Mouse (Mus musculus) B cell, adult 2 months (primary cell): ENCODE measurements around the gene Fam186a.
"Not testable (repeated sequence)": the region's sequence is repeated elsewhere in the genome, so short reads cannot be mapped to it uniquely, and the experiment has no call there.

Source experiments
- DNase-seq, 2 experiments: peaks; one replicate each; pipeline ENCODE4 v3.0.0; 2022

Gene Fam186a

GRCm38 (mm10) chr15:99931231-99931630 lies 35.6 kb downstream of the Fam186a start:
- DNase-seq = no peak

GRCm38 (mm10) chr15:99919601-99920158 lies 47.2 kb downstream of the Fam186a start:
- DNase-seq = no peak

GRCm38 (mm10) chr15:99917264-99917663 lies 49.6 kb downstream of the Fam186a start:
- no peak for DNase-seq

- DNase-seq = no peak
Measured at GRCm38 (mm10) chr15:99914613-99915012, 52.2 kb downstream of the Fam186a start.

GRCm38 (mm10) chr15:99911785-99912184 lies 55.1 kb downstream of the Fam186a start:
- no peak for DNase-seq

GRCm38 (mm10) chr15:99909339-99909996 lies 57.4 kb downstream of the Fam186a start:
- peak; percentile 42 to 48 for DNase-seq

GRCm38 (mm10) chr15:99907514-99907913 lies 59.3 kb downstream of the Fam186a start:
- no peak for DNase-seq

- DNase-seq = no peak
Measured at GRCm38 (mm10) chr15:99907041-99907440, 59.8 kb downstream of the Fam186a start.

- DNase-seq = no peak
Measured at GRCm38 (mm10) chr15:99904841-99905240, 62.0 kb downstream of the Fam186a start.

- DNase-seq = peak; percentile 50
Measured at GRCm38 (mm10) chr15:99904333-99904732, 62.5 kb downstream of the Fam186a start.

- DNase-seq = no peak
Measured at GRCm38 (mm10) chr15:99903227-99903626, 63.6 kb downstream of the Fam186a start.

- no peak for DNase-seq
Measured at GRCm38 (mm10) chr15:99902786-99903185, 64.1 kb downstream of the Fam186a start.

GRCm38 (mm10) chr15:99896621-99897020 lies 70.2 kb downstream of the Fam186a start:
- DNase-seq = no peak

- no peak for DNase-seq
Measured at GRCm38 (mm10) chr15:99891355-99891754, 75.5 kb downstream of the Fam186a start.

- DNase-seq = peak; percentile 39 to 41
Measured at GRCm38 (mm10) chr15:99890412-99891236, 76.2 kb downstream of the Fam186a start.

- DNase-seq = no peak
Measured at GRCm38 (mm10) chr15:99889275-99889874, 77.5 kb downstream of the Fam186a start.

GRCm38 (mm10) chr15:99887130-99887529 lies 79.7 kb downstream of the Fam186a start:
- not testable (repeated sequence) for DNase-seq

GRCm38 (mm10) chr15:99884038-99884437 lies 82.8 kb downstream of the Fam186a start:
- no peak for DNase-seq

- no peak for DNase-seq
Measured at GRCm38 (mm10) chr15:99878541-99878940, 88.3 kb downstream of the Fam186a start.

GRCm38 (mm10) chr15:99875334-99875869 lies 91.5 kb downstream of the Fam186a start, which contains the start of gene Lima1:
Gene Lima1 (minus strand): TSS chr15:99875456.
- DNase-seq = peak; percentile 90 to 91

GRCm38 (mm10) chr15:99874612-99875333 lies 92.1 kb downstream of the Fam186a start:
- peak in 1 of 2 experiments; percentile 9 for DNase-seq

- no peak for DNase-seq
Measured at GRCm38 (mm10) chr15:99872543-99872942, 94.3 kb downstream of the Fam186a start.
